Mouse (Mus musculus): ENCODE results near the gene Tmem200b.

The Tmem200b gene

GRCm38 (mm10) chr4:131910237-131910994 is 11.2 kb upstream of the Tmem200b start:
- DNase-seq (ENCODE audit: low spot score) = no peak

- no peak for DNase-seq (ENCODE audit: low spot score)
Observed at GRCm38 (mm10) chr4:131911521-131911920, 10.1 kb upstream of the Tmem200b start.

GRCm38 (mm10) chr4:131913526-131913925 is 8.0 kb upstream of the Tmem200b start:
- DNase-seq (ENCODE audit: low spot score) = no peak

GRCm38 (mm10) chr4:131914046-131914643 is 7.4 kb upstream of the Tmem200b start:
- no peak for DNase-seq (ENCODE audit: low spot score)

GRCm38 (mm10) chr4:131914891-131915469 is 6.6 kb upstream of the Tmem200b start:
- no peak for DNase-seq (ENCODE audit: low spot score)

- DNase-seq (ENCODE audit: low spot score) = no peak
Observed at GRCm38 (mm10) chr4:131915821-131916328, 5.7 kb upstream of the Tmem200b start.

- peak; percentile 86 for DNase-seq (ENCODE audit: low spot score)
Observed at GRCm38 (mm10) chr4:131916425-131916824, 5.1 kb upstream of the Tmem200b start.

- no peak for DNase-seq (ENCODE audit: low spot score)
Observed at GRCm38 (mm10) chr4:131917010-131917555, 4.5 kb upstream of the Tmem200b start.

- DNase-seq (ENCODE audit: low spot score) = no peak
Observed at GRCm38 (mm10) chr4:131918026-131918533, 3.5 kb upstream of the Tmem200b start.

- no peak for DNase-seq (ENCODE audit: low spot score)
Observed at GRCm38 (mm10) chr4:131918711-131919500, 2.7 kb upstream of the Tmem200b start.

- DNase-seq (ENCODE audit: low spot score) = no peak
Observed at GRCm38 (mm10) chr4:131919506-131920140, 1.9 kb upstream of the Tmem200b start.

GRCm38 (mm10) chr4:131920141-131920594 is 1.4 kb upstream of the Tmem200b start:
- no peak for DNase-seq (ENCODE audit: low spot score)

- DNase-seq (ENCODE audit: low spot score) = peak; percentile 46
Observed at GRCm38 (mm10) chr4:131920595-131921351, 798 bp upstream of the Tmem200b start.

GRCm38 (mm10) chr4:131922404-131922803 is 833 bp downstream of the Tmem200b start:
- no peak for DNase-seq (ENCODE audit: low spot score)

GRCm38 (mm10) chr4:131924096-131924810 is 2.7 kb downstream of the Tmem200b start:
- DNase-seq (ENCODE audit: low spot score) = no peak

- DNase-seq (ENCODE audit: low spot score) = no peak
Observed at GRCm38 (mm10) chr4:131929146-131929545, 7.6 kb downstream of the Tmem200b start.

GRCm38 (mm10) chr4:131939459-131939858 is 17.9 kb downstream of the Tmem200b start:
- no peak for DNase-seq (ENCODE audit: low spot score)

- DNase-seq (ENCODE audit: low spot score) = no peak
Observed at GRCm38 (mm10) chr4:131940846-131941245, 19.3 kb downstream of the Tmem200b start.

GRCm38 (mm10) chr4:131947848-131948247 is 26.3 kb downstream of the Tmem200b start:
- no peak for DNase-seq (ENCODE audit: low spot score)

GRCm38 (mm10) chr4:131949903-131950302 is 28.3 kb downstream of the Tmem200b start:
- no peak for DNase-seq (ENCODE audit: low spot score)

Measured in retina, embryonic 14.5 days (tissue).